Mouse (Mus musculus) layer of hippocampus, adult 11-12 months (tissue): ENCODE results near the gene Hnrnpll.

Experiments
- DNase-seq: peaks from one replicate; pipeline ENCODE4 v3.0.0; 2022; ENCODE audit warnings: low spot score

The Hnrnpll gene

GRCm38 (mm10) chr17:80061783-80062619, at the start of gene Hnrnpll:
Gene Hnrnpll, minus strand, starts transcription at chr17:80062334.
- peak; percentile 98 for DNase-seq

- DNase-seq: no peak
Measured at GRCm38 (mm10) chr17:80105348-80105978, 43.3 kb upstream of the Hnrnpll start.

- DNase-seq: no peak
Measured at GRCm38 (mm10) chr17:80099823-80100222, 37.7 kb upstream of the Hnrnpll start.

GRCm38 (mm10) chr17:80097221-80097620, 35.1 kb upstream of the Hnrnpll start:
- DNase-seq: no peak

GRCm38 (mm10) chr17:80096720-80097114, 34.6 kb upstream of the Hnrnpll start:
- DNase-seq: no peak

GRCm38 (mm10) chr17:80096043-80096719, 34.0 kb upstream of the Hnrnpll start:
- peak; percentile 54 for DNase-seq

GRCm38 (mm10) chr17:80095254-80095899, 33.2 kb upstream of the Hnrnpll start:
- DNase-seq: no peak

- no peak for DNase-seq
Measured at GRCm38 (mm10) chr17:80091879-80092549, 29.9 kb upstream of the Hnrnpll start.

GRCm38 (mm10) chr17:80090551-80090950, 28.4 kb upstream of the Hnrnpll start:
- DNase-seq: no peak

GRCm38 (mm10) chr17:80088168-80088567, 26.0 kb upstream of the Hnrnpll start:
- DNase-seq: no peak

- DNase-seq: no peak
Measured at GRCm38 (mm10) chr17:80086591-80086990, 24.5 kb upstream of the Hnrnpll start.

GRCm38 (mm10) chr17:80084424-80084823, 22.3 kb upstream of the Hnrnpll start:
- DNase-seq: peak; percentile 59

GRCm38 (mm10) chr17:80083223-80083622, 21.1 kb upstream of the Hnrnpll start:
- DNase-seq: no peak

- no peak for DNase-seq
Measured at GRCm38 (mm10) chr17:80078726-80079125, 16.6 kb upstream of the Hnrnpll start.

GRCm38 (mm10) chr17:80067257-80067656, 5.1 kb upstream of the Hnrnpll start:
- DNase-seq: no peak

GRCm38 (mm10) chr17:80063840-80064495, 1.8 kb upstream of the Hnrnpll start:
- no peak for DNase-seq

- no peak for DNase-seq
Measured at GRCm38 (mm10) chr17:80063386-80063785, 1.3 kb upstream of the Hnrnpll start.

- no peak for DNase-seq
Measured at GRCm38 (mm10) chr17:80062620-80063010, 481 bp upstream of the Hnrnpll start.

- peak; percentile 39 for DNase-seq
Measured at GRCm38 (mm10) chr17:80060828-80061782, 1.0 kb downstream of the Hnrnpll start.

GRCm38 (mm10) chr17:80060151-80060550, 2.0 kb downstream of the Hnrnpll start:
- no peak for DNase-seq
